Mouse (Mus musculus) CH12.LX (cell line): Measurements from ENCODE around the gene Plce1. TPM values are rescaled to one million over a fixed set of nuclear protein-coding genes. Genes with fewer than 3 reads are reported as not detected.

Experiments
- DNase-seq: peaks from one replicate; pipeline ENCODE4 v3.0.0-alpha.2; 2013; ENCODE audit errors: extremely low read depth
- H3K27ac ChIP-seq: 2 replicates; pipeline ENCODE4 v1.5.1; 2012; ENCODE audit warnings: low read depth, mild to moderate bottlenecking, control low read depth, moderate library complexity; ENCODE audit not compliant: insufficient read depth
- H3K27me3 ChIP-seq: replicated peaks from 2 replicates; pipeline ENCODE3; 2012; ENCODE audit warnings: inconsistent platforms
- H3K36me3 ChIP-seq, 2 experiments: replicated peaks in 1 of 2; 2 replicates each; pipeline versions ENCODE3 to v1.6.1; 2012; ENCODE audit warnings: inconsistent platforms in 1 of 2, low read length in 1 of 2, mild to moderate bottlenecking in 1 of 2, mixed read lengths in 1 of 2, moderate library complexity in 1 of 2; ENCODE audit not compliant: control insufficient read depth in 1 of 2, insufficient read depth in 1 of 2
- H3K4me1 ChIP-seq, 2 experiments: 2 replicates each; pipeline ENCODE4 v1.6.1; 2012; ENCODE audit warnings: inconsistent platforms in 1 of 2, moderate library complexity in 1 of 2; ENCODE audit not compliant: insufficient read depth in 2 of 2, control insufficient read depth in 1 of 2
- H3K4me2 ChIP-seq: 2 replicates; pipeline ENCODE4 v1.6.1; 2012; ENCODE audit warnings: low read depth, mild to moderate bottlenecking, control low read depth; ENCODE audit not compliant: poor library complexity, insufficient read depth, severe bottlenecking
- H3K4me3 ChIP-seq, 3 experiments: fragments of 150-350 bp in 1 of 3; sonication (generic) in 1 of 3; replicated peaks in 1 of 3; 2 replicates each; pipeline versions ENCODE3 to v1.5.1; 2011 to 2012; ENCODE audit warnings: low read depth in 2 of 3, low read length in 2 of 3, mild to moderate bottlenecking in 2 of 3, moderate library complexity in 2 of 3, control low read depth in 1 of 3, improper control_type of control experiment in 1 of 3, inconsistent platforms in 1 of 3, mixed read lengths in 1 of 3; ENCODE audit not compliant: poor library complexity in 1 of 3
- H3K79me2 ChIP-seq: replicated peaks from 2 replicates; pipeline ENCODE4 v1.6.1; 2012; ENCODE audit warnings: mild to moderate bottlenecking, moderate library complexity; ENCODE audit not compliant: control insufficient read depth, poor library complexity, insufficient read depth, severe bottlenecking; ENCODE audit errors: extremely low read depth
- H3K9ac ChIP-seq: 2 replicates; pipeline ENCODE4 v1.6.1; 2012; ENCODE audit warnings: low read depth, mild to moderate bottlenecking, control low read depth, moderate library complexity; ENCODE audit not compliant: insufficient read depth
- H3K9me3 ChIP-seq: replicated peaks from 2 replicates; pipeline ENCODE3; 2012; ENCODE audit warnings: low read length, inconsistent platforms, mixed read lengths
- BHLHE40 ChIP-seq: IDR thresholded peaks from 2 replicates; pipeline ENCODE4 v1.6.1; 2011; ENCODE audit warnings: mild to moderate bottlenecking, low read depth, low read length, improper control_type of control experiment
- CHD1 ChIP-seq: IDR thresholded peaks from 2 replicates; pipeline ENCODE4 v1.6.1; 2012; ENCODE audit warnings: low read depth, low read length, improper control_type of control experiment, inconsistent platforms
- E2F4 ChIP-seq: IDR thresholded peaks from 2 replicates; pipeline ENCODE4 v1.6.1; 2011; ENCODE audit warnings: low read depth, low read length, improper control_type of control experiment; ENCODE audit not compliant: insufficient replicate concordance
- ELF1 ChIP-seq: IDR thresholded peaks from 2 replicates; pipeline ENCODE4 v1.6.1; 2014; ENCODE audit warnings: low read depth, mild to moderate bottlenecking, inconsistent platforms, low read length, improper control_type of control experiment
- HCFC1 ChIP-seq: IDR thresholded peaks from 2 replicates; pipeline ENCODE4 v1.6.1; 2012; ENCODE audit warnings: low read depth, mild to moderate bottlenecking, inconsistent platforms, low read length, improper control_type of control experiment
- JUN ChIP-seq: IDR thresholded peaks from 2 replicates; pipeline ENCODE4 v1.6.1; 2011; ENCODE audit warnings: low read depth, mild to moderate bottlenecking, low read length, improper control_type of control experiment, moderate library complexity; ENCODE audit not compliant: insufficient read depth
- KAT2A ChIP-seq: IDR thresholded peaks from 2 replicates; pipeline ENCODE4 v1.6.1; 2012; ENCODE audit warnings: low read length, improper control_type of control experiment, inconsistent platforms; ENCODE audit not compliant: insufficient replicate concordance
- MAFK ChIP-seq: IDR thresholded peaks from 2 replicates; pipeline ENCODE4 v1.6.1; 2011; ENCODE audit warnings: low read length, improper control_type of control experiment; ENCODE audit not compliant: insufficient replicate concordance
- NRF1 ChIP-seq: IDR thresholded peaks from 2 replicates; pipeline ENCODE4 v1.6.1; 2014; ENCODE audit warnings: low read depth, mild to moderate bottlenecking, inconsistent platforms, low read length, improper control_type of control experiment, moderate library complexity
- POLR2A ChIP-seq: IDR thresholded peaks from 2 replicates; pipeline ENCODE4 v1.6.1; 2011; ENCODE audit warnings: low read depth, mild to moderate bottlenecking, improper control_type of control experiment, low read length
- POLR2AphosphoS2 ChIP-seq: IDR thresholded peaks from 2 replicates; pipeline ENCODE4 v1.6.1; 2011; ENCODE audit warnings: low read depth, low read length, improper control_type of control experiment
- RAD21 ChIP-seq: IDR thresholded peaks from 2 replicates; pipeline ENCODE4 v1.6.1; 2011; ENCODE audit warnings: low read depth, mild to moderate bottlenecking, low read length, improper control_type of control experiment, moderate library complexity
- TBP ChIP-seq: conservative IDR thresholded peaks from 2 replicates; pipeline ENCODE4 v1.6.1; 2011; ENCODE audit warnings: low read depth, low read length, improper control_type of control experiment
- TCF12 ChIP-seq: IDR thresholded peaks from 2 replicates; pipeline ENCODE4 v1.6.1; 2014; ENCODE audit warnings: low read depth, mild to moderate bottlenecking, inconsistent platforms, low read length, improper control_type of control experiment
- UBTF ChIP-seq: IDR thresholded peaks from 2 replicates; pipeline ENCODE4 v1.6.1; 2012; ENCODE audit warnings: low read depth, mild to moderate bottlenecking, inconsistent platforms, low read length, improper control_type of control experiment, moderate library complexity
- USF1 ChIP-seq: IDR thresholded peaks from 2 replicates; pipeline ENCODE4 v1.6.1; 2014; ENCODE audit warnings: low read depth, mild to moderate bottlenecking, inconsistent platforms, low read length, improper control_type of control experiment
- USF2 ChIP-seq: conservative IDR thresholded peaks from 2 replicates; pipeline ENCODE4 v1.6.1; 2011; ENCODE audit warnings: low read depth, low read length, improper control_type of control experiment
- ZNF384 ChIP-seq: IDR thresholded peaks from 2 replicates; pipeline ENCODE4 v1.6.1; 2012; ENCODE audit warnings: low read depth, low read length, improper control_type of control experiment, inconsistent platforms
- dilution Hi-C: fragments of 300-500 bp; cut with MboI; formaldehyde crosslinking; loops from 2 replicates; pipeline ENCODE4 v1.14.3; 2020; ENCODE audit warnings: low sequenced_read_pairs; ENCODE audit not compliant: extremely low pct_unique_long_range_greater_than_20kb, extremely low pct_ligation_motif_present
- in situ Hi-C: fragments of 300-500 bp; cut with MboI; formaldehyde crosslinking; loops from 3 replicates; pipeline ENCODE4 v1.14.3; 2019; ENCODE audit warnings: low sequenced_read_pairs, low pct_ligation_motif_present, low pct_unique_long_range_greater_than_20kb, mixed read lengths
- polyA plus RNA-seq: library from polyadenylated mRNA; unstranded; fragments of >175 nt; gene quantifications from 2 replicates; pipeline ENCODE4 v1.2.1, GENCODE M21; 2012; ENCODE audit warnings: low read depth; ENCODE audit not compliant: insufficient read length
- total RNA-seq, 2 experiments: library from RNA; depleted of rRNA; stranded (reverse); fragments of 300-350 nt in 1 of 2; fragments of >200 nt in 1 of 2; gene quantifications; 2 replicates each; pipeline ENCODE4 v1.2.3; 2012 to 2014

The Plce1 gene
- total and polyA plus RNA-seq, 3 experiments: under 0.01 to 0.13 (median 0.05) TPM

- no peaks in the 10 kb centered on the region for H3K36me3 ChIP-seq
- in situ Hi-C loops (no loop called here), dilution Hi-C loops (no loop called here)
- H3K27me3 ChIP-seq: no peaks in the 10 kb centered on the region
- H3K27ac ChIP-seq: no peak overlapping the region
- H3K4me1 ChIP-seq: no peaks in the 10 kb centered on the region
- H3K9me3 ChIP-seq: no peaks in the 10 kb centered on the region
- no peak for TF ChIP-seq RAD21
- no peak for TF ChIP-seq ELF1
- no peak for TF ChIP-seq POLR2A
- TF ChIP-seq NRF1: no peak
- no peak for TF ChIP-seq UBTF
- no peak for TF ChIP-seq JUN
- TF ChIP-seq HCFC1: no peak
- no peak for TF ChIP-seq CHD1
- no peak for TF ChIP-seq USF1
- no peak for TF ChIP-seq KAT2A
- no peak for TF ChIP-seq E2F4
- H3K4me3 ChIP-seq: no peak overlapping the region
- no peak for DNase-seq
- no peak overlapping the region for H3K4me2 ChIP-seq
- no peaks in the 10 kb centered on the region for H3K79me2 ChIP-seq
- no peak overlapping the region for H3K9ac ChIP-seq
Observed at GRCm38 (mm10) chr19:38705244-38705643, 224.3 kb downstream of the Plce1 start.

GRCm38 (mm10) chr19:38706449-38706848 lies 225.5 kb downstream of the Plce1 start:
- Histone ChIP-seq H3K9me3 (no peaks in the 10 kb centered on the region), H3K79me2 (no peaks in the 10 kb centered on the region), H3K36me3 (no peaks in the 10 kb centered on the region), H3K4me2 (no peak overlapping the region), H3K4me3 (no peak overlapping the region), H3K27me3 (no peaks in the 10 kb centered on the region), H3K9ac (no peak overlapping the region), H3K4me1 (no peaks in the 10 kb centered on the region), H3K27ac (no peak overlapping the region)
- DNase-seq: no peak
- TF ChIP-seq ELF1 (no peak), MAFK (no peak), TCF12 (no peak), BHLHE40 (no peak), ZNF384 (no peak), POLR2AphosphoS2 (no peak), USF2 (no peak), TBP (no peak)
- in situ Hi-C loops (no loop called here), dilution Hi-C loops (no loop called here)
